Mouse (Mus musculus) liver, embryonic 14.5 days (tissue): ENCODE results near the gene Phf10. TPM values are rescaled to one million over a fixed set of nuclear protein-coding genes. Genes with fewer than 3 reads are reported as not detected.
"Not testable (repeated sequence)": the region's sequence is repeated elsewhere in the genome, so short reads cannot be mapped to it uniquely, and the experiment has no call there.

Experiments used
- ATAC-seq: fragments of 200-750 bp; cut with Nextera tagmentation; 2 replicates; pipeline ENCODE4 v1.8.0; 2017; ENCODE audit warnings: moderate number of reproducible peaks, mild to moderate bottlenecking, moderate library complexity; ENCODE audit not compliant: insufficient read depth
- DNase-seq, 3 experiments: peaks; one replicate each; pipeline ENCODE4 v3.0.0-alpha.2; 2012 to 2013; ENCODE audit warnings: low read depth in 3 of 3, low spot score in 3 of 3
- H3K27ac ChIP-seq: fragments of 300-500 bp; sonication (generic); 2 replicates; pipeline ENCODE4 v1.5.1; 2014; ENCODE audit warnings: moderate library complexity, mild to moderate bottlenecking, control low read depth, inconsistent platforms
- H3K27me3 ChIP-seq: fragments of 300-500 bp; sonication (generic); 2 replicates; pipeline ENCODE4 v1.6.1; 2014; ENCODE audit warnings: mild to moderate bottlenecking, low read length, moderate library complexity; ENCODE audit not compliant: control insufficient read depth, insufficient read depth
- H3K36me3 ChIP-seq: fragments of 300-500 bp; sonication (generic); replicated peaks from 2 replicates; pipeline ENCODE4 v1.6.1; 2014; ENCODE audit warnings: low read depth; ENCODE audit not compliant: control insufficient read depth, insufficient read depth
- H3K4me1 ChIP-seq, 2 experiments: fragments of 200-500 bp in 1 of 2; fragments of 300-500 bp in 1 of 2; sonication (generic) in 1 of 2; replicated peaks; 2 replicates each; pipeline ENCODE4 v1.6.1; 2012 to 2014; ENCODE audit warnings: antibody characterized with exemption in 1 of 2, inconsistent platforms in 1 of 2, low read length in 1 of 2; ENCODE audit not compliant: control insufficient read depth in 2 of 2, insufficient read depth in 2 of 2
- H3K4me2 ChIP-seq: fragments of 300-500 bp; sonication (generic); 2 replicates; pipeline ENCODE4 v1.6.1; 2014; ENCODE audit warnings: low read depth, mild to moderate bottlenecking, control low read depth, moderate library complexity
- H3K4me3 ChIP-seq, 2 experiments: fragments of 200-500 bp in 1 of 2; fragments of 300-500 bp in 1 of 2; sonication (generic) in 1 of 2; 2 replicates each; pipeline ENCODE4 v1.5.1; 2012 to 2014; ENCODE audit warnings: low read depth in 2 of 2, low read length in 2 of 2, mild to moderate bottlenecking in 2 of 2, control low read depth in 1 of 2, inconsistent platforms in 1 of 2, moderate library complexity in 1 of 2; ENCODE audit not compliant: insufficient read depth in 1 of 2
- H3K9ac ChIP-seq: fragments of 300-500 bp; sonication (generic); replicated peaks from 2 replicates; pipeline ENCODE4 v1.6.1; 2014; ENCODE audit warnings: mild to moderate bottlenecking, control low read depth, moderate library complexity
- H3K9me3 ChIP-seq: fragments of 300-500 bp; sonication (generic); 2 replicates; pipeline ENCODE4 v1.6.1; 2016; ENCODE audit warnings: low read length, mixed read lengths; ENCODE audit not compliant: control insufficient read depth
- WGBS: fragments of 180-500 bp; shearing (Covaris S2); extraction: QIAGEN DNeasy Blood & Tissue Kit; methylation state at CpG from one replicate; pipeline ENCODE4 v1.1.7; 2014; ENCODE audit not compliant: insufficient replicate concordance; 5-methylcytosine and 5-hydroxymethylcytosine counted together
- polyA plus RNA-seq, 2 experiments: library from polyadenylated mRNA; depleted of rRNA in 1 of 2; stranded (reverse) in 1 of 2; unstranded in 1 of 2; fragments of >200 nt; fragmentation: Nextera tagmentation in 1 of 2; extraction: Ambion mirVana in 1 of 2; gene quantifications; 2 replicates each; pipeline versions ENCODE4 v1.2.1 to v1.2.3; 2012 to 2014

The Phf10 gene
- 52.2 and 82.6 TPM in 2 replicates for polyA plus RNA-seq (2012; rRNA removed)
- polyA plus RNA-seq (2014; fragmentation: Nextera tagmentation; extraction: Ambion mirVana) = 111 and 116 TPM in 2 replicates

- Histone ChIP-seq H3K4me3 (peak within 1 kb of the TSS; percentile 71 to 80), H3K9ac (peak within 1 kb of the TSS; percentile 98), H3K4me1 (peaks cover 10 to 11% of the 10 kb centered on the region in 2 experiments), H3K27ac (peak within 1 kb of the TSS; percentile 73), H3K36me3 (peaks cover 23% of the 10 kb centered on the region), H3K4me2 (peak within 1 kb of the TSS; percentile 80)
- H3K27me3 ChIP-seq, DNase-seq, H3K9me3 ChIP-seq: not testable (repeated sequence)
- 0% methylated on average over 35 of the region's 100 CpGs for WGBS
- ATAC-seq = peak; percentile 74
These were observed at the start of gene Phf10 for GRCm38 (mm10) chr17:14960951-14961556. Gene Phf10, minus strand, starts transcription at chr17:14961273.

GRCm38 (mm10) chr17:15009706-15010413, 48.8 kb upstream of the Phf10 start, which contains the start of gene Gm3435:
Gene Gm3435, plus strand, starts transcription at chr17:15010176.
- not testable (repeated sequence) for H3K27ac ChIP-seq, H3K36me3 ChIP-seq, H3K4me1 ChIP-seq, DNase-seq, H3K4me3 ChIP-seq, H3K27me3 ChIP-seq, H3K9me3 ChIP-seq, H3K9ac ChIP-seq, H3K4me2 ChIP-seq
- WGBS = no CpG with 5 or more reads among the region's 60 CpGs
- peak; percentile 96 for ATAC-seq

GRCm38 (mm10) chr17:15009088-15009487, 48.0 kb upstream of the Phf10 start:
- H3K4me3 ChIP-seq, H3K27me3 ChIP-seq, H3K36me3 ChIP-seq, H3K27ac ChIP-seq, H3K9ac ChIP-seq, DNase-seq, H3K4me2 ChIP-seq, H3K9me3 ChIP-seq, H3K4me1 ChIP-seq: not testable (repeated sequence)
- ATAC-seq = peak; percentile 26; the same call in 1 of the 2 replicates
- WGBS = no CpG with 5 or more reads among the region's 3 CpGs

GRCm38 (mm10) chr17:15000047-15000446, 39.0 kb upstream of the Phf10 start:
- H3K4me2 ChIP-seq, H3K27me3 ChIP-seq, H3K9me3 ChIP-seq, H3K27ac ChIP-seq, DNase-seq, H3K36me3 ChIP-seq, H3K4me1 ChIP-seq, H3K4me3 ChIP-seq, H3K9ac ChIP-seq: not testable (repeated sequence)
- WGBS = no CpG with 5 or more reads among the region's 4 CpGs
- peak; percentile 82 for ATAC-seq

- not testable (repeated sequence) for H3K4me3 ChIP-seq, H3K4me1 ChIP-seq, H3K27ac ChIP-seq, ATAC-seq, H3K36me3 ChIP-seq, H3K9ac ChIP-seq, H3K27me3 ChIP-seq, DNase-seq, H3K9me3 ChIP-seq, H3K4me2 ChIP-seq
- no CpG with 5 or more reads among the region's 5 CpGs for WGBS
These were observed 33.1 kb upstream of the Phf10 start for GRCm38 (mm10) chr17:14994140-14994539.

- H3K9ac ChIP-seq, H3K27me3 ChIP-seq, H3K36me3 ChIP-seq, H3K4me3 ChIP-seq, H3K4me1 ChIP-seq, H3K9me3 ChIP-seq, H3K4me2 ChIP-seq, H3K27ac ChIP-seq, DNase-seq: not testable (repeated sequence)
- no CpG with 5 or more reads among the region's 47 CpGs for WGBS
- ATAC-seq = peak; percentile 57
These were observed 32.2 kb upstream of the Phf10 start for GRCm38 (mm10) chr17:14993139-14993832.

- not testable (repeated sequence) for H3K27ac ChIP-seq, H3K4me2 ChIP-seq, H3K4me1 ChIP-seq, H3K27me3 ChIP-seq, H3K4me3 ChIP-seq, H3K9me3 ChIP-seq, H3K36me3 ChIP-seq, H3K9ac ChIP-seq, DNase-seq
- WGBS = no CpG with 5 or more reads among the region's 98 CpGs
- peak; percentile 75 for ATAC-seq
These were observed 31.6 kb upstream of the Phf10 start for GRCm38 (mm10) chr17:14992522-14993138.
